Mouse (Mus musculus) left cerebral cortex, postnatal 36 days (tissue): Measurements from ENCODE around the gene Sirpa. TPM values are rescaled to one million over a fixed set of nuclear protein-coding genes. Genes with fewer than 3 reads are reported as not detected.
A peak's percentile ranks its signal among the peaks of the same experiment; 100 is the strongest.

Experiments
- DNase-seq, 2 experiments: peaks; one replicate each; pipeline ENCODE4 v3.0.0; 2021 to 2022; ENCODE audit warnings: low spot score in 2 of 2, mixed read lengths in 1 of 2
- intact Hi-C: fragments of 180-260 bp; cut with DNase I; formaldehyde crosslinking; loops from one replicate; pipeline ENCODE4 v1.15.1; 2025
- total RNA-seq, 2 experiments: library from RNA; stranded (reverse); gene quantifications; 2 replicates each; pipeline ENCODE4 v1.2.3; 2021

Sirpa gene
- total RNA-seq, 2 experiments from 2014 or later = 386 to 401 TPM

GRCm38 (mm10) chr2:129627811-129628210 is 35.2 kb downstream of the Sirpa start:
- intact Hi-C loops = loop anchor here (2.0 kb wide), 1 partner anchor 33 kb away; no protein-coding TSS in a partner anchor
- DNase-seq = peak; percentile 77 to 80

- DNase-seq = no peak
- intact Hi-C loops = no loop called here
Observed at GRCm38 (mm10) chr2:129628456-129629185, 36.0 kb downstream of the Sirpa start.

- intact Hi-C loops = no loop called here
- no peak for DNase-seq
Observed at GRCm38 (mm10) chr2:129629786-129630531, 37.3 kb downstream of the Sirpa start.

GRCm38 (mm10) chr2:129630532-129630886 is 37.9 kb downstream of the Sirpa start:
- DNase-seq = no peak

GRCm38 (mm10) chr2:129630978-129631660 is 38.5 kb downstream of the Sirpa start:
- DNase-seq = no peak
- intact Hi-C loops = no loop called here

More at GRCm38 (mm10) chr2:129630532-129630886, 37.9 kb downstream of the Sirpa start:
- intact Hi-C loops = no loop called here

GRCm38 (mm10) chr2:129632324-129632723 is 39.7 kb downstream of the Sirpa start:
- intact Hi-C loops = no loop called here

GRCm38 (mm10) chr2:129633077-129633732 is 40.6 kb downstream of the Sirpa start:
- intact Hi-C loops = no loop called here
- peak in 1 of 2 experiments; percentile 59 for DNase-seq

More at GRCm38 (mm10) chr2:129632324-129632723, 39.7 kb downstream of the Sirpa start:
- no peak for DNase-seq

- intact Hi-C loops = no loop called here
- no peak for DNase-seq
Observed at GRCm38 (mm10) chr2:129633982-129634381, 41.3 kb downstream of the Sirpa start.

- DNase-seq = no peak
- intact Hi-C loops = no loop called here
Observed at GRCm38 (mm10) chr2:129652616-129653015, 60.0 kb downstream of the Sirpa start.

- DNase-seq = no peak
- intact Hi-C loops = no loop called here
Observed at GRCm38 (mm10) chr2:129653632-129654031, 61.0 kb downstream of the Sirpa start.

- DNase-seq = peak in 1 of 2 experiments; percentile 46
- intact Hi-C loops = no loop called here
Observed at GRCm38 (mm10) chr2:129654233-129654950, 61.8 kb downstream of the Sirpa start.

- intact Hi-C loops = no loop called here
- DNase-seq = peak in 1 of 2 experiments; percentile 25
Observed at GRCm38 (mm10) chr2:129655033-129655432, 62.4 kb downstream of the Sirpa start.

GRCm38 (mm10) chr2:129658796-129659195 is 66.2 kb downstream of the Sirpa start:
- no peak for DNase-seq

GRCm38 (mm10) chr2:129660020-129660419 is 67.4 kb downstream of the Sirpa start:
- no peak for DNase-seq
- intact Hi-C loops = loop anchor here (5.0 kb wide), 1 partner anchor 158 kb away; no protein-coding TSS in a partner anchor

More at GRCm38 (mm10) chr2:129658796-129659195, 66.2 kb downstream of the Sirpa start:
- intact Hi-C loops = no loop called here

GRCm38 (mm10) chr2:129662484-129662883 is 69.8 kb downstream of the Sirpa start:
- intact Hi-C loops = loop anchor here (5.0 kb wide), 1 partner anchor 160 kb away; no protein-coding TSS in a partner anchor
- no peak for DNase-seq

- intact Hi-C loops = loop anchor here (10.0 kb wide), 2 partner anchors 383 to 493 kb away; no protein-coding TSS in a partner anchor
- no peak for DNase-seq
Observed at GRCm38 (mm10) chr2:129671911-129672310, 79.3 kb downstream of the Sirpa start.

GRCm38 (mm10) chr2:129674935-129675634 is 82.5 kb downstream of the Sirpa start:
- DNase-seq = peak; percentile 73 to 80
- intact Hi-C loops = loop anchor here (2.0 to 10.0 kb wide), 3 partner anchors 198 to 490 kb away; no protein-coding TSS in a partner anchor

GRCm38 (mm10) chr2:129677664-129678063 is 85.0 kb downstream of the Sirpa start:
- DNase-seq = no peak
- intact Hi-C loops = loop anchor here (10.0 kb wide), 2 partner anchors 377 to 487 kb away; no protein-coding TSS in a partner anchor
